Mouse (Mus musculus) layer of hippocampus, adult 9-10 months (tissue): ENCODE measurements around the gene Smpdl3a.

Experiments
- DNase-seq: peaks from one replicate; pipeline ENCODE4 v3.0.0; 2022; ENCODE audit warnings: low spot score

The Smpdl3a gene

DNA sequence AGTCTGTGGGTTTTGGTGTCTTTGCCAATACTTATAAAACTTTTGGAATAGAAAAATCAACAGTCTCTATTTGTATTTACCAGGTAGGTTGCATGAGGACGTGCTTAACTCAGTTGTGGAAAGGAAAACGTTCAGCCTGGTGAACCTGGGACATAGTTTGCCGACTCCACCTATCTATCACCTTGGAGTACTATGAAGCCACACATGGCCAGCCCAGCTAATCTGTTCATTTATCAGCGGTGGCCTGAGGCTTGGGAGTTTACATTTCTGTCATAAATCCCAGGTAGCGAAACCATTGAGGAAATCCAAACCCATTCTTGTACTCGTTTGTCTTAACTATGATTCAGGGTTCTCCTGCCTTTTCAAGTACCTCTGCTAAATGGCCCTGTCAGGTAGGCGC lies at the start of gene Smpdl3a:
Gene Smpdl3a, plus strand, starts transcription at position 318 of the 400 bp plus-strand sequence.
- DNase-seq = no peak

DNA sequence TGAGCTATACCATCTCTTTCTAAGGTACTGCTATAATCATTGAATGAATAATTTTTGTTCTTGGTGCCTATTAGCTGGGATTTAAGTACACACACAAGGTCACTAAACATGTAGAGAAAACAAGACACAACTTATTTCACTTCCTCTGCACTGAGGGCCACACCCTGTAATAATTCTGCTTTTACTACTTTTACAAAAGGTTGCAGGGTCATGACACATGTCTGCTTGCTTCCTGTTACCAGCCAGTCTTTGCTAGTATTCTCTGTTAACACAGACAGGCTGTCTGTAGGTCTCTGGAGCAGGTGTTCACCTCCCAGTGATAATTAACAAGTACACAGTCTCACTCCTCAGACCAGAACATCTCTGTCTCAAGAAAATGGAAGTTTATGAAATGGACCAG lies 48.7 kb upstream of the Smpdl3a start:
- DNase-seq = no peak

DNA sequence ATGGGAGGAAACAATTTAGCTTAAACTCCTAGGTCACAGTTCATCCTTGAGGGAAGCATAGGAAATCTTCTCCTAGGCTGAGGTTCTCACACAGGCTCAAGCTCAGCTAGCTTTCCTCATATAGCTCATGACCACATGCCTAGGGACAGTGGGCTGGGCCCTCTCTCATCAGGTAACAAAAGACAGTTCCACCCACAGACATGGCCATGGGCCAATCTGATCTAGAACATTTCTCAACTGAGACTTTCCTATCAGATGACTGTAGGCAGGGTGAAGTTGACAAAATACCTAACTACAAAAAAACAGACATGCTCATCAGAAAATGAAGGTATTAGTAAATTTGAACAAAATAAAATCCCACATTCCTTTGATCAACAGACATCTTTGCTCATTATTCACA lies 47.0 kb upstream of the Smpdl3a start:
- DNase-seq = no peak

DNA sequence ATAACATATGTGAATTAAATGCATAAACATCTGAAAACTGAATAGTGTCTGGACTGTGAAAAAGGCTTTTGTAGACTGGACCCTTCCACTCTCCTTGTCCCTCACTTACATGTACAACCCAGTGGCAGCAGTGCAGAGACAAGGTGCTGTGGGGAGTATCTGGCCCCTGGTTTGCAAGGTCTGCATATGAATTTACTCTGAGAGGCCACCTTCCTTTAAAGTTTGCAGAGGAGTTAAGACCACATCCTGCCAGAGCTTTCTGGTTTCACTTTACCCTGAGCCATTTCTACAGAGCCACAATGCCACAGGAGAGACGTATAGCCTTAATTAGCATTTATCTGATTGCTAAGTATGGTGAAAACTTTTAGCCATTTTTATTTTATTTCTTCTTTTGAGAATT lies 40.8 kb upstream of the Smpdl3a start:
- DNase-seq = no peak

DNA sequence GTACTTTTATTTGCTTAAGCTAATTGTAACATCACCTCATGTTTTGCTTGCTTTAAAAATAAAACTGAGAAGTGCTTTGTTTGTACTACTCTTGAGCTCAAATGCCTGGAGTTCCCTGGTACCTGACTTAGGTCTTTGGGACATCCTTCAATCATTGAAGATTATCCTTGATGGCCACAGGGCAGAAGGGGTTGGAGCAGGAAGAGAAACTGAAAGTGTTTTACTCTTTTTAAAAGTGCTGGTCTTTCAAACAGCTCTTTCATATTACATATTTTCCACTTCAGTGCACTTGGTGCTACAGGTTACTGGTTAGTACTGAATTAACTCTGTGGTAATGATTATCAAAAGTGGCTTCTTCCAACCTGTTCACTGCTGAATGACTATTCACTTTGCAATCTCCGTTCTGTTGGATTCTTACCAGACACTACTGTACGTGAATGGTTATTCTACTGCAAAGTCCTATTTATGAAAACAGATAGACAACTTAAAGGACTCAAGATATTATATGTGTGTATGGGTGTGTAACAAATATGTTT lies 38.9 kb upstream of the Smpdl3a start:
- no peak for DNase-seq

DNA sequence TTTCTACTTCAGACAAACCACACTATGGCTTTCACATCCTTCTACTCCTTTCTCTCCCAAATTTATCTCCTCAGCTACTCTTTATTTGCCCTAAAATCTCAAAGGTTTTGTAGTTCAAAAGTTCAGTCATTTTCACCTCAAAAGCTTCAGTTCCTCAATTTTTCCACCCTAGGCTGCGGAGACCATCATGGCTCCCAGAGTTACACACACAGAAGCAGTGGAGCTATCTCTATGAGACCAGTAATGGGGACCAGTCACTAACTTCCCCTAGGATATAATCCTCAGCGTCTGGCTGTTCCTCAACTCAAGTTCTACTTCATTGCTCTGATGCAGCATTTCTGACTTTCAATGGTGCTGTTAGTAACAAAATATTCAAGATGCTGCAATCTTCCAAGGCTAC lies 35.1 kb upstream of the Smpdl3a start:
- no peak for DNase-seq

DNA sequence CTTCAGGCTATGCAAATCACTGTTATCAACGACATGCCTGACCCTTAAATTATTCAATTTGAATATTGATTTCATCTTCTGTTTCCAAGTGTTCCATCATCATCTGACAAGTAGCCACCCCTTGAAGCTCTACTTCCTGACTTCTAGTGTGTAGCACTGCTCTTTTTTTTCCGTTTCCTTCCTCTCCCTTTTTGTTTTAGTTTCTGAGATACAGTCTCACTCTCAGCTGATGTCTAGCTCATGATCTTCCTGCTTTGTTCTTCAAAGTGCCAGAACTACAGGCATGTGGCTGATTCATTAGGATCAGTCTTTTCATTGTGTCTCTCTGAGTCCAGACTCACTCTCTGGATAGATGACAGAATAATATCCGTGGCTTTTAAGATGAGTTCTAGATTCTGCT lies 33.4 kb upstream of the Smpdl3a start:
- no peak for DNase-seq

DNA sequence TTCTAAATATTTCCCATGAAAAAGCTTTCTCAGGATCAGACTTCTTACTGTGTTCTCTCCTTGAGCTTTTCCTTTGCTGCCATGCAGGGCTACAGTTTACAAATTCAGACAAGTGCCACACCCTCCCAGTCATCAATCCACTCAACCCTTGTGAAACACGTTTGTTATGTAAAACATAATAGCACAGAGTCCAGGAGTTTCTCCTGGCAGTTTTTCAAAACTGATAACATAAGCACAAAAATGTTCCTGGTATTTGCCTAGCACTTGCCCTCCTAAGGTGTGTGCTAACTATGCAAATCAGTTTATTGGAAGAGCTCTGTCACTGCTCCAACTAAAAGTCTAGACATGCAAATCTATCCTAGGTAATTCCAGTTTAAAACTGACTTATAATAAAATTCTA lies 31.1 kb upstream of the Smpdl3a start:
- no peak for DNase-seq

DNA sequence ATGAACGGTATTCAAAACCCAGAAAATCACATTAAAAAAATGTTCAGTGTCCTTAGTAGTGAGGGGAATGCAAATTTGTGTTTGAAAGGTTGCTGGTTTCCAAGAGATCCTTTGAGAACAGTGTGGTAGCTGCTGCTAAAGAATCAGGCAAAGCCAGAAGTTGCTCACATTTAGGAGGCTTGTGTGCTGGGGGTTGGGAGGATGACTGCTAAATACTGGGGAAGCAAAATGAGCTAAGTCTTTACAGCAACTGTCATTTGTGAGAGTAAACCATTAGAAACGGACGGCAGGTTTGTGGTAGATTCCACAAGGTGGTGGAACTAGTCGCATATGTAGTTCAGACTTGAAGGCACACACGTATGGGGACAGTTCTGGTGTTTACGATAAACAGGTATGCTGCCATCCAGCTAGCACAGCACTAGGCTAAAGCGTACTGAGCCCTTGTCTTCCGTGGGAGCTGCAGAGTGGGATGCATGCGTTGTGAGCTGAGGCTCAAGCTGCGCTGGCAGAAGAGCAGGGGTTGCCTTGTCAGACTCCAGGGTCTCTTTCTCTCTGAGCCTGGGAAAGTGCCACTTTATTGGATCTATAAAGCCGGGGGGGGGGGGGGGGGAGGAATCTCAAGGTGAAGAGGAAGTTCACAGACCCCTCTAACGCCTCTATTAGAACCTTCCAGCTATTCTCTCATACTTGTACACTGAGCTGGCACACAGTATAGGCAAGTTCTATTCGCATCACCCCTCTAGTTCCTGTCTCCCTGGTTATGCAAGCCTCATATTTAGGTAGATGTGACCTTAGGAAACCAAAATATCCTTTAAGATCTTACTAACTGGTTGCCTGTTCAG lies 10.6 kb upstream of the Smpdl3a start:
- DNase-seq = no peak

DNA sequence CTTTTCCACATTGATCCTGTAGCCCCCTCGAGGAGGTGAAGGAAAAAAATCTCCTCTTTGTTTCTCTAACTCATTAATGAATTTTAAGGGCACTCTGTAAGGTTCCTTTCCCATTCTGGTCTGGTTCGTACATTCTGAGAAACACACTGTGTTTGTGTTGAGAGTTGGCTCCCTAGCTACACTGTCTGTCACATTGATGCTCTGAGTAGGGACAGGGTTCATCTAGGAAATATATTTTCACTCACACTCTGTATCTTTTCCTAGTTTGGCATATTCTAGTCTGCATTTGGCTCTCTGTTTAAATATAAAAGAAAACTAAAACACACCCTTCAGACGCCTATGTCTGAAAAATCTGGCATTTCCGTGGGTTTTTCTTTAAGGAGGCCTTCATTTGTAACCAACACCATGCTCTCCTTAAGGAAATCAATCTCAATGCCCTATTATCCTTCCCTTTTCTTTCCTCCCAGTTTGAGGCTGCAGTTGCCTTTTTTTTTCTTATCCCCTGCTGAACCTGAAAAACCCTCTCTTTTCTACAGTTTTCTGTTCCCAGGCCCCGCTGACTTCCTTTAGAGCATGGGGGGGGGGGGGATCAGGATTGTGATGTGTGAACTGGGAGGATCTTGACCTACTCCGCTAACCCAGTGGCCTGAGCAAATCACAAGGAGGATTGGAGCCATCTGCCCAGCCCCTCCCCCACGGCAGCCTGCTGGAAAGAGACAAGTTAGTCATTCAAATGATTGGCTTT lies 9.8 kb upstream of the Smpdl3a start:
- DNase-seq = no peak

DNA sequence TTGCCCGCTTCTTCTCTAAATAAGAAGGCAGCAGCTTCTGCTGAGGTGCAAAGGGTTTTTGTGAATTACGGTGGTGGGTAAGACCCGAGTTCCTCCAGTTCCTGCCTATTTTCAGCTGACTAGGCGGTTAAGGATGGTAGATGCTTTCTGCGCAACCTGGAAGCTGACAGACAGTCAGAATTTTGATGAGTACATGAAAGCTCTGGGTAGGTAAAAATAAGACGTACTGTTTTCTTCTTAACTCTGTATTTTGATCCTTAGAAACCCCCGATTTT lies 9.3 kb upstream of the Smpdl3a start, which contains the start of gene Fabp7:
Gene Fabp7, plus strand, starts transcription at position 6 of the 275 bp plus-strand sequence.
- no peak for DNase-seq

DNA sequence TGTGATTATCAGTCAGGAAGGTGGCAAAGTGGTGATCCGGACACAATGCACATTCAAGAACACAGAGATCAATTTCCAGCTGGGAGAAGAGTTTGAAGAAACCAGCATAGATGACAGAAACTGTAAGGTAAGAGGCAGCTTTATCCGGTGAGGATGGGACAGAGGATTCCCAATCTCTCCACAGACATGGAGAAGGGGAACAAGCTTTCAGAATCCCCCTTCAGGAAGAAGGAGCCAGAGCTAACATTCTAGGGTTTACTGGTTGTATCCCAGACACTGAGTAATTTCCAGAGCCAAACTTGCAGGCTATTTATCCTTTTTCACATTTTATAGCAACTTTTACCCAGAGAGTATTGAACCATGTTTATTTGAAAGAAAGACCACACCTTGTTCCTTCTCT lies 8.6 kb upstream of the Smpdl3a start:
- DNase-seq = no peak

DNA sequence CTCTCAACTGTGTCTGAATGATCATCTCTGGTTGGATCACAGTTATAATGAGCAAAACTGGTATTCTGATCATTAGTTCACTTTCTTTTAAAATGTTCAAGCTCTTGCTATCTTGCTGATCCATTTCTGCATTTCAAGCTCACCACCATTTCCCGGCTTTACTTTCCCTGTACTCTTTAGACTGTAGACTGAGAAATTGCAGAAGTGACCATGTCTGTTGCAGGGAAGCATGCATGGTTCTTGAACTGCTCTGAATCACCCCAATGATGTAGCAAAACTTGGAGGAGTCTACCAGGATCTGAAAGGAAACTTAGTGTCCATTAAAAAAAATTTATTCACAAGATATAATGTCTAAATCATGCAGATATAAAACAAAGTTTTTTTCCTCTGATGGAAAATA lies 1.2 kb upstream of the Smpdl3a start:
- DNase-seq = no peak

DNA sequence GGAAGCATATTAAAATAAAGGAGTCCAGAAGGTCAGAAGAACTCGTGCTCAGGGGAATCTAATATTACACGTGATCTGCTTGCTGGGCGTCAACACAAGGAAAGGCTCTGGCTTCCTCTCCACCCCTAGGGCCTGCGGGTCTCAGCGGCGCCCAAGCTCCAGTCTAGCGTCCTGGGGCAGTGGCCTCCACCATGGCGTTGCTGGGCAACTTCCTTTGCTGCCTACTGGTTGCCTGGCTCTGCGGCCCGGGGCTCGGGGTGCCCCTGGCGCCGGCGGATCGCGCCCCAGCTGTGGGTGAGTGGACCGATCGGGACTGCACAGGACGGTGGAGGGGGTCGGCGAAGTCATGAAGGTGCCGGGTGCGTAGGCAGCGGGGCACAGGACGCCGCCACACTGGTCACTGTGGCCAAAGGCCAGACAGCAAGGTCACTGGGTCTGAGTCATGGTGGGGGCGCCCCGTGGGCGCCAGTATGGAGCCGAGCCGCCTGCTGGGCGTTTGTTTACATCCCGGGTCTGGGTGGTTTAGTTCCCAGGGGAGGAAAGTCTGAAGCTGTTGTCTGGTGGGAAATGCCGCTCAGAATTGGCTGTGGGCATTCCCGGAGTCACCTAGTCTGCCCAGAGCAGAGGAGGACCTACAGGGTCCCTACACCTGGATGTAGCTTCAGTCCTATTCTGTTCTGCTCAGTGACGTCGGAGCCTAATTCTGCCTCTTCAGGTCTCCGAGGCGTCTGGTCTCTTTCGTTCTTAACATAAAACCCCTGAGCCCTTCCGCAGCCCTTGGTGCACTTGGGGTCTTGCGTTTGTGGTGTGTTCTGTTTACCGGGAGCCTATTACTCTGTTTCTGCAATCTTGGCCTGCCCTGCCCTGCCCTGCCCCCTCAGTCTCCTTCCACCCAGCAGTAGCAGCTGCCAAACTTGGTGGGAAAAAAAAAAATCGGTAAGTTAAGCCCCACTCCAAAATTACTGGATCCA lies 641 bp downstream of the Smpdl3a start:
- no peak for DNase-seq

DNA sequence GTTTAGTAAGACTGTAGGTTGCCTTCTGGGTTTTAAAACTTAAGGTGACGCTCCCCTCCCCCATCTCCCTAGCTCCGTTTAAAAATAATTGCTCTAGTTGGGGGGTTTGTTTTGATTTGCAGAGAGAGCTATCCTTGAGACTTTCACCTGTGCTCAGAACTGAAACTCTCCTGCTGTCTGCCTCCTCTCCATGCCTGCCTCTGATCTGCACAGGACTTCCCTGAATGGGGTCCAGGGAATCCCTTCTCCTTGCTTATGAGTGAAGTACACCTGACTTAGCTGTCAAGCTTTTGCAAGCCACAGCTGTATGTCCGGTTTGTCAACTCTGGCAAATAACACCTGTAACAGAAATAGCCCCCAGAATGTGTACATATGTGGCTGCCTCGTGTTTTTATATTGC lies 1.4 kb downstream of the Smpdl3a start:
- no peak for DNase-seq

DNA sequence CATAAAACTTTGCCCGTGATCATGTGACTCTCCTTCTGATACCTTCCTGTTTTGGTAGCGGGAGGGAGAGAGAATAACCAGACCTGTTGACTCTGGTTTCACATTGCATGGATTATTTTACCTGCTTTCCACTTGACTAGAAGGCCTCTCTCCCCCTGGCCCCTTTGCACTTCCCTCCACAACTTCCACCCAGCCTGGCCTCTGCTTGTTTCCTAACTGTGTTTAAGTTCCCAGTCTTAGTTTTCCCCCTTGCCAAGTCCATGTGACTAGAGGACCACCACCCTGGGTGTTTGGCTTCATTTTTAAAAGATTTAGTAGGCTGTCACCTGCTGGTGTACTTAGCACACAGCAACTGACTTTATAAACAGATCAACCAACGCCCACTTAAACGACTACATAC lies 1.9 kb downstream of the Smpdl3a start:
- DNase-seq = no peak

DNA sequence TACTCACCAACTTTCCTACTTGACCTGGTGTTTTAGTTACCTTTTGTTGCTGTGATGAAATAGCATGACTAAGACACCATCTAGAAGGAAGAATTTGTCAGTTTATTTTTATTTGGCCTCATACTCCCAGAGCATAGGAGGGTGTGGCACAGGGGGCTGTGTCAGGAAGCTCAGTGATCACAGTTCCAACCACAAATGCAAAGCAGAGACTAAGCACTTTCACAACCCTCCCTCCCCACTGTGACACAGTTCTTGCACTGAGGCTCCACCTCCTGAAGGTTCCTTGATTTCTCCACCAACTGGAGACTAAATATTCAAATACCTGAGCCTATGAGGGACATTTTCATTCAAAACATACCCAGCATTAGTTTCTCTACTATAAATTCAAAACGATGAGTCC lies 5.4 kb downstream of the Smpdl3a start:
- no peak for DNase-seq

DNA sequence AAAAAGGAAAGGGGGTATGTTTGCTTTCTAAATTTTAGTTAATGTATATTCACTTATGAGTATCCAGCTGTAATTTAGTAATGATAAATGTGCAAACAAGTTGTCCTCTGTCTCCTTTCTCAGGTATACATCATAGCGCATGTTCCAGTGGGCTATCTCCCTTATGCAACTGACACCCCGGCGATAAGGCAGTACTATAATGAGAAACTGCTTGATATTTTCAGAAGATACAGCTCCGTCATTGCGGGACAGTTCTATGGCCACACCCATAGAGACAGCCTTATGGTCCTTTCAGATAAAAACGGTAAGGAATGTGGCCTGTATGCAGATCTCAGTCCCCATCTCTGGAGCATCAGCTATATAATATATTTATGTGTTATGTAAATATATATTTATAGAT lies 13.6 kb downstream of the Smpdl3a start:
- no peak for DNase-seq

DNA sequence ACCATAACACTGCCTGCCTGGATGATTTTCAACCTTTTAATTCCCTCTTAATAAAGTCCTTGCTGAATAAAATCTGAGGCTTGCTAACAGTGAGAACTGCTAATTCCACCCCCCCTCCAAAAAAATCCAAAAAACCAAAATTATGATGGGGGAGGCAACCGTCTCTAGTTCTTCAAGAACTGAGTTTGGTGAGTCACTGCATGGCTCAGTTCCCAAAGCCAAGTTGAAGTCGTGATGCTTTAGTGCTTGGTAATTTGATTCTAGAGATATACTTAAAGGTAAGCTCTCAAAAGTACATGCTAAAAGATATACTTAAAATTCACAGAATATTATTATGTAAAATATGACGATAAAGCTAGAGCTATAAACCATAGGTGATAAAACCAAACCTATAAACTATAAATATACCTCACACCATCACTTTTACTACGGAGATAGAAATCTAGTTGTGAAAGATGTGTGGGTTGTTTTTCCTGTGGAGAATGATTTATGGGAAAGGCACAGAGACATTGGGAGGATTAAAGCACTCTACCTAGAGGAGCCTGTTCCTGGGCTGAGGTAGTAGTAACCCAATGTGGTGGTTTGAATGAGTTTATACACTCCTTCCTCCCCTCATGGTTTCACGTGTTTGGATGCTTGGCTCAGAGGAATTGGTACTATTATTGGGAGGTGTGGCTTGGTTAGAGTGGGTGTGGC lies 18.2 kb downstream of the Smpdl3a start:
- DNase-seq = no peak

DNA sequence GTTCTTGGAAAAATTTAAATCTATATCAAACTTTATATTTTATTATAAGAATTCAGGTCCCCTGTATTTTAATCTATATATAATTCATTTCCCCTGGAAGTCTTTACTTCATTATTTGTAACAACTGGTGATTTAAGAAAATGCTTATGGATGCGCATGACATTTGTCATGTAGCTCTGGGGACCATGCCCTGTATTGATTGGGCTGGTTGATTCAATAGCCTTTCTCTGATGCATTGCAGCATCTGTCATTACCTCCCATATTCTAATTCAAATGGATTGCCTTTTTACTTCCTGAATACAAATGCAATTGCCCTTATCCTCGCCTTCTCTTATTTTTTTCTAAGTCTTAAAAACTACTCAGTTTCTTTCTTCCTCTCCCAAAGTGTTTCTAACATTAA lies 20.2 kb downstream of the Smpdl3a start:
- no peak for DNase-seq

DNA sequence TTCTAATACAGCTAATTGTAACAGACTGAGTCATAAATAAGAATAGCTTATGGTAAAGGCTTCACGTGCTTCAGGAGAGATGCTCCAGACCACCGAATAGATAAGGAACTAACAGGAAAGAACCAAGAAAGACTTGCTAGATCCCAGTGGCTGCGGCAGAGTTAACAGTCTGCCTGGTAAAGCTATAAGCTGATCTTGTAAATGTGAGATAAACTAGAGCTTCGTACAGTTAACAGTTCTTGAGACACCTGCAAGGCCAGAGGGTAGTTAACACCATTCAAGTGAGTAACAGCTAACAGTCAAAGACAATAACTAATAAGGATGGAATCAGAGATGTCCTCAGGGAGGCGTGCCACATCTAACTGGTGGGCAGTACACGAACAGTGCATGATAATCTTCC lies 21.7 kb downstream of the Smpdl3a start:
- DNase-seq = no peak

DNA sequence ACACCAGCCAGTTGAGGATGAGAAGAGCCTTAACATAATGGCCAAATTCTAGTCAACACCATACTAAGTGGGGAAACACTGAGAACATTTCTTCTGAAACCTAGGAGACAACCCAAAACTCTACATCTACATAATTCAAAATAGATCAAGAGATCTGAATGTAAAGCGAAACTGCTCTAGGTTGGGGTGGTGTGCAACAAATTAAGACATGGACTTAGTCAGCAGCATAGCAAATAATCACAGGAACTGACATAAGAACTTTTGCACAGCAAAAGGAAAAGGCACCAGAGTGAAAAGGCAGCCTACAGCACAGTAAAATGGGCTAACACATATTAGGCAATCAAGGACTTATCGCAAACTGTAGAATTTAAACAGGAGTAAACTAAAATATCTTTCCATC lies 25.1 kb downstream of the Smpdl3a start:
- DNase-seq = no peak
